In genomic region chr12:34379681-34380080, GRCm38 (mm10) we compare ENCODE assay signal across 12 mouse cellular contexts.
"Had no signal": no experiment of that assay in that cellular context is flagged by ENCODE, and none has a peak within 500 bp of the region (broad histone marks: within the 10 kb centered on the region; RNA-seq: fewer than 3 reads in every experiment).

No protein-coding gene starts in this region.

- ATAC-seq: liver, embryonic 12.5 days; midbrain, embryonic 15.5 days had no signal

- H3K9me3 ChIP-seq: liver, embryonic 12.5 days; midbrain, embryonic 15.5 days; neural tube, embryonic 12.5 days had no signal

- H3K9ac ChIP-seq: liver, embryonic 12.5 days; lung, embryonic 14.5 days; midbrain, embryonic 15.5 days; neural tube, embryonic 12.5 days had no signal

- H3K4me1 ChIP-seq: liver, embryonic 12.5 days; midbrain, embryonic 15.5 days; neural tube, embryonic 12.5 days had no signal

- H3K27ac ChIP-seq: kidney, postnatal 0 days; liver, embryonic 12.5 days; midbrain, embryonic 15.5 days; neural tube, embryonic 12.5 days had no signal

- H3K4me2 ChIP-seq: liver, embryonic 12.5 days; lung, embryonic 14.5 days; midbrain, embryonic 11.5 days; midbrain, embryonic 15.5 days; neural tube, embryonic 12.5 days had no signal

- H3K27me3 ChIP-seq: liver, embryonic 12.5 days; midbrain, embryonic 15.5 days; neural tube, embryonic 12.5 days had no signal

- DNase-seq: kidney, postnatal 36 days; layer of hippocampus, adult 9-11 months; lung, embryonic 14.5 days; lung, postnatal 10 days; lung, postnatal 4 days; thymus, adult 18-20 months; thymus, postnatal 14 days had no signal

- H3K36me3 ChIP-seq: liver, embryonic 12.5 days; midbrain, embryonic 15.5 days; neural tube, embryonic 12.5 days had no signal

- H3K4me3 ChIP-seq: liver, embryonic 12.5 days; midbrain, embryonic 15.5 days; neural tube, embryonic 12.5 days had no signal
